Mouse (Mus musculus) forebrain, embryonic 14.5 days (tissue): Measurements from ENCODE around the gene Gm10645. TPM values are rescaled to one million over a fixed set of nuclear protein-coding genes. Genes with fewer than 3 reads are reported as not detected.

Experiments used
- ATAC-seq: fragments of 200-750 bp; cut with Nextera tagmentation; 2 replicates; pipeline ENCODE4 v1.8.0; 2017; ENCODE audit warnings: mild to moderate bottlenecking, moderate library complexity
- DNase-seq: peaks from one replicate; pipeline ENCODE4 v3.0.0-alpha.2; 2015; ENCODE audit warnings: low spot score
- H3K27ac ChIP-seq: fragments of 300-500 bp; sonication (generic); 2 replicates; pipeline ENCODE4 v1.5.1; 2014; ENCODE audit warnings: low read depth, mild to moderate bottlenecking, control low read depth, low read length, moderate library complexity
- H3K27me3 ChIP-seq: fragments of 300-500 bp; sonication (generic); replicated peaks from 2 replicates; pipeline ENCODE4 v1.6.1; 2014; ENCODE audit warnings: low read length, control low read depth, mixed read lengths; ENCODE audit not compliant: control insufficient read depth, insufficient read depth
- H3K36me3 ChIP-seq: fragments of 300-500 bp; sonication (generic); 2 replicates; pipeline ENCODE4 v1.6.1; 2014; ENCODE audit warnings: low read length, control low read depth; ENCODE audit not compliant: control insufficient read depth, insufficient read depth
- H3K4me1 ChIP-seq: fragments of 300-500 bp; sonication (generic); 2 replicates; pipeline ENCODE4 v1.6.1; 2014; ENCODE audit warnings: antibody characterized with exemption, low read length, control low read depth; ENCODE audit not compliant: control insufficient read depth, insufficient read depth
- H3K4me2 ChIP-seq: fragments of 300-500 bp; sonication (generic); 2 replicates; pipeline ENCODE4 v1.6.1; 2014; ENCODE audit warnings: mild to moderate bottlenecking, control low read depth, low read length
- H3K4me3 ChIP-seq: fragments of 300-500 bp; sonication (generic); 2 replicates; pipeline ENCODE4 v1.5.1; 2014; ENCODE audit warnings: low read depth, low read length, control low read depth
- H3K9ac ChIP-seq: fragments of 300-500 bp; sonication (generic); 2 replicates; pipeline ENCODE4 v1.6.1; 2014; ENCODE audit warnings: mild to moderate bottlenecking, low read length, control low read depth, moderate library complexity
- H3K9me3 ChIP-seq: fragments of 300-500 bp; sonication (generic); replicated peaks from 2 replicates; pipeline ENCODE4 v1.6.1; 2016; ENCODE audit warnings: low read length, control low read depth, mixed read lengths; ENCODE audit not compliant: control insufficient read depth
- WGBS: fragments of 180-500 bp; shearing (Covaris S2); extraction: QIAGEN DNeasy Blood & Tissue Kit; methylation state at CpG from one replicate; pipeline ENCODE4 v1.1.7; 2014; 5-methylcytosine and 5-hydroxymethylcytosine counted together
- polyA plus RNA-seq: library from polyadenylated mRNA; unstranded; fragments of >200 nt; fragmentation: Nextera tagmentation; extraction: Ambion mirVana; gene quantifications from 2 replicates; pipeline ENCODE4 v1.2.1, GENCODE M21; 2014

The Gm10645 gene
- polyA plus RNA-seq = 7.9 and 8.2 TPM in 2 replicates

DNA sequence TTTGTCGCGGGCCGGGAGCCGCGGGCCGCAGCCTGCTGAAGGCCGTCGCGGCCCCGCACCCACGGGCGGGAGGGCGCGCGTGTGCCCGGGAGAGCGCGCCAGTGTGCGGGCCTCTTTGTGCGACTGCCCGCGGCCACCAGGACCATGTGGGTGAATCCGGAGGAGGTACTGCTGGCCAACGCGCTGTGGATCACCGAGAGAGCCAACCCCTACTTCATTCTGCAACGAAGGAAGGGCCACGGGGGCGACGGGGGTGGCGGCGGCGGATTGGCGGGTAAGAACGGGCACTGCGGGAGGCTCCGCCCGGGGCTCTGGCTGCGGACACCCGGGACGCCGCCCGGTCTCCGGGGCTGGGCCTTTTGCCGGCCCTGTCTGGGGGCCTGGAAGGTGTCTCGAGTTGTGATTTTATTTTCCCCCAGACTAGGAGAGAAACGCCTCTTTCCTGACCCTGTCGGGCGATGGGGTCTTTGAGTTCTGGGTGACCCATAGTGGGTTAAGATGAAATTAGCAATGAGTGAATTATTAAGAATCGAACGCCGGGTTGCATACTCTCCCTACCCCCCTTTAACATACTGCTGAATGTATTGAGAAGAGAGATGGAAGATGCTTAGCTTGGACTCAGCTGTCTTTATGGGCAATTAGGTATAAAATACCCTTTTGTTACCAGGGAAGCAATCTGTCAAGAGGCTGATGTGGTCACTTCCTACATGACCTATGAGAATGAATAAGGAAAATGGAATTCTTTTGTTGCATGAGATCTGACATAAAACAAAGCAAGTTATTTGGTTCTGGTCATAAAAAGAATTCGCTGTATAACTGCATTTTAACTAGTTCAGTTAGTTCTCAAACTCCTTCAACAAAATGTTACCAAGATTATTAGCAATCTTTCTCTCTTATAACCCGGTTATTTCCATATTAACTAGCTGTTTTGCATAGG is at the start of gene Gm10645:
Gene Gm10645, minus strand, starts transcription at position 240 of the 937 bp plus-strand sequence.
- Histone ChIP-seq H3K27ac (peak within 1 kb of the TSS; percentile 93), H3K36me3 (no peaks in the 10 kb centered on the region), H3K4me1 (peaks cover 13% of the 10 kb centered on the region), H3K27me3 (no peaks in the 10 kb centered on the region), H3K4me3 (peak within 1 kb of the TSS; percentile 84), H3K9me3 (no peaks in the 10 kb centered on the region), H3K9ac (peak within 1 kb of the TSS; percentile 99), H3K4me2 (peak within 1 kb of the TSS; percentile 51)
- 2% methylated on average over 54 of the region's 54 CpGs for WGBS
- peak; percentile 50 for DNase-seq
- peak; percentile 75 for ATAC-seq

DNA sequence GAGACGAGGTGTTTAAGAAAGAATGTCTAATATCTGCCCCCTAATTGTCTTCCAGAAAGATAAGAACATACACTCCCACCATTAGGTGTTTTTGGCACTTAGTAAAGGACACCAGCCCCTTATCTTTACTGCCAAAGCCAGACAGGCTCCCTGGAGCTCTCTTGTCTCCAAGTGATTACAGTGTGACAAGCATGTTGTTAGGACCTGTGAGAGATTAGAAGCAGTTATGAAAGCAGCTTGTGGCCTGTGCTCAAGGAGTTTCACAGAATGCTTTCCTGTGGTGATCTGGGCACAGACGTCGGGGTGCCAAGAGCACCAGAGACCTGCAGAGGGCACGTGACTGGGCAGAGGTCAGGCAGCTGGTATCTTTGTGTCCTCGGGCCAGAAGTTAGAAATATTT is 49.1 kb upstream of the Gm10645 start:
- no peak for DNase-seq
- Histone ChIP-seq H3K4me1 (no peaks in the 10 kb centered on the region), H3K4me3 (no peak overlapping the region), H3K9ac (no peak overlapping the region), H3K27me3 (no peaks in the 10 kb centered on the region), H3K4me2 (no peak overlapping the region), H3K9me3 (no peaks in the 10 kb centered on the region), H3K27ac (no peak overlapping the region; the same call in 1 of the 2 replicates), H3K36me3 (peaks cover 8% of the 10 kb centered on the region; the same call in 1 of the 2 replicates)
- no peak for ATAC-seq
- 67% methylated on average over 5 of the region's 5 CpGs for WGBS

GRCm38 (mm10) chr8:83210676-83211075 is 44.7 kb upstream of the Gm10645 start:
- no peak overlapping the region for H3K4me2 ChIP-seq
- H3K4me3 ChIP-seq = no peak overlapping the region
- peaks cover 8% of the 10 kb centered on the region; the same call in 1 of the 2 replicates for H3K36me3 ChIP-seq
- no peaks in the 10 kb centered on the region for H3K27me3 ChIP-seq
- ATAC-seq (no peak), DNase-seq (no peak)
- WGBS = 91% methylated on average over 7 of the region's 7 CpGs
- no peak overlapping the region for H3K9ac ChIP-seq
- H3K27ac ChIP-seq = no peak overlapping the region
- no peaks in the 10 kb centered on the region for H3K4me1 ChIP-seq
- no peaks in the 10 kb centered on the region for H3K9me3 ChIP-seq

- DNase-seq (no peak), ATAC-seq (no peak)
- Histone ChIP-seq H3K27ac (no peak overlapping the region), H3K27me3 (no peaks in the 10 kb centered on the region), H3K4me2 (no peak overlapping the region), H3K9me3 (no peaks in the 10 kb centered on the region), H3K36me3 (peaks cover 8% of the 10 kb centered on the region; the same call in 1 of the 2 replicates), H3K9ac (no peak overlapping the region), H3K4me3 (no peak overlapping the region), H3K4me1 (no peaks in the 10 kb centered on the region)
- WGBS = 70% methylated on average over 4 of the region's 4 CpGs
Observed at GRCm38 (mm10) chr8:83209581-83209980, 43.6 kb upstream of the Gm10645 start.

- Histone ChIP-seq H3K4me3 (no peak overlapping the region), H3K9me3 (no peaks in the 10 kb centered on the region), H3K4me2 (no peak overlapping the region), H3K36me3 (peaks cover 3% of the 10 kb centered on the region; the same call in 1 of the 2 replicates), H3K4me1 (no peaks in the 10 kb centered on the region; the same call in 1 of the 2 replicates), H3K27me3 (no peaks in the 10 kb centered on the region), H3K27ac (no peak overlapping the region; the same call in 1 of the 2 replicates), H3K9ac (no peak overlapping the region)
- WGBS = 75% methylated on average over 7 of the region's 7 CpGs
- peak; percentile 50 for DNase-seq
- no peak for ATAC-seq
Observed at GRCm38 (mm10) chr8:83205907-83206306, 39.9 kb upstream of the Gm10645 start.

GRCm38 (mm10) chr8:83202946-83203345 is 37.0 kb upstream of the Gm10645 start:
- no peak overlapping the region for H3K4me2 ChIP-seq
- H3K27me3 ChIP-seq = no peaks in the 10 kb centered on the region
- H3K4me3 ChIP-seq = no peak overlapping the region
- H3K36me3 ChIP-seq = no peaks in the 10 kb centered on the region
- WGBS = 91% methylated on average over 11 of the region's 11 CpGs
- H3K9me3 ChIP-seq = no peaks in the 10 kb centered on the region
- no peak overlapping the region for H3K27ac ChIP-seq
- ATAC-seq (no peak), DNase-seq (no peak)
- H3K9ac ChIP-seq = no peak overlapping the region
- peaks cover 3% of the 10 kb centered on the region for H3K4me1 ChIP-seq

GRCm38 (mm10) chr8:83200191-83201177 is 34.5 kb upstream of the Gm10645 start:
- ATAC-seq (0 out of 2 replicates have a peak, but pooled peaks have one; percentile 16), DNase-seq (peak; percentile 54)
- Histone ChIP-seq H3K9ac (no peak overlapping the region), H3K4me2 (no peak overlapping the region), H3K27ac (no peak overlapping the region), H3K4me3 (no peak overlapping the region), H3K9me3 (no peaks in the 10 kb centered on the region), H3K36me3 (no peaks in the 10 kb centered on the region), H3K27me3 (no peaks in the 10 kb centered on the region), H3K4me1 (peaks cover 7% of the 10 kb centered on the region)
- 86% methylated on average over 16 of the region's 16 CpGs for WGBS

DNA sequence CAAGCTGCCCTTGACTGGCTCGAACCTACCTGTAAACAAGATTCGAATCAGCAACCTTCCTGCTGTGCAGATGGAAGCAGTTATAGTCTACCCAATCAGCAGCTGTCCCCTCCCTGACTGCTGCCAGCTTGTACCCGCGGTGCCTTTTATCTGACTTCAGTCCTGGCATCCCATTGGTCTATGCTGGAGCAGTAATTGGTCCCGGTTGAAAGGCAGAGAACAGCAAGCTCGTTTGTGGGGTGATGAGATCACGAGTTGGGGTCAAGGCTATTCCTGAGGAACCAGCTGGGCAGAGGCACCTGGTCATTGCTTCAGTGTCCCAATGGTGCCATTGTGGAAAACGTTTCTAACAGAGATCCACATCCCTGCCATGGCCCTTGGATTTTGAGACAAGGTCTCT is 33.7 kb upstream of the Gm10645 start:
- Histone ChIP-seq H3K9ac (no peak overlapping the region), H3K27me3 (no peaks in the 10 kb centered on the region), H3K4me3 (no peak overlapping the region), H3K27ac (no peak overlapping the region), H3K4me2 (no peak overlapping the region), H3K36me3 (no peaks in the 10 kb centered on the region), H3K4me1 (peaks cover 7% of the 10 kb centered on the region), H3K9me3 (no peaks in the 10 kb centered on the region)
- ATAC-seq = no peak
- DNase-seq = no peak
- WGBS = 64% methylated on average over 8 of the region's 8 CpGs
